Mouse (Mus musculus) heart, embryonic 10.5 days (tissue): Measurements from ENCODE around the gene Rbck1. TPM values are rescaled to one million over a fixed set of nuclear protein-coding genes. Genes with fewer than 3 reads are reported as not detected.

ENCODE experiments used
- DNase-seq: peaks from one replicate; pipeline ENCODE4 v3.0.0-alpha.2; 2017; ENCODE audit warnings: low spot score
- H3K27ac ChIP-seq: fragments of 300-500 bp; sonication (generic); 2 replicates; pipeline ENCODE4 v1.5.1; 2016; ENCODE audit warnings: mild to moderate bottlenecking
- H3K27me3 ChIP-seq: fragments of 300-500 bp; sonication (generic); 2 replicates; pipeline ENCODE4 v1.6.1; 2016; ENCODE audit warnings: mild to moderate bottlenecking; ENCODE audit not compliant: poor library complexity, insufficient read depth, severe bottlenecking
- H3K36me3 ChIP-seq: fragments of 300-500 bp; sonication (generic); 2 replicates; pipeline ENCODE4 v1.6.1; 2016; ENCODE audit warnings: mild to moderate bottlenecking, moderate library complexity
- H3K4me1 ChIP-seq: fragments of 300-500 bp; sonication (generic); 2 replicates; pipeline ENCODE4 v1.6.1; 2016; ENCODE audit warnings: mild to moderate bottlenecking
- H3K4me3 ChIP-seq: fragments of 300-500 bp; sonication (generic); 2 replicates; pipeline ENCODE4 v1.5.1; 2016; ENCODE audit warnings: mild to moderate bottlenecking, moderate library complexity
- H3K9me3 ChIP-seq: fragments of 300-500 bp; sonication (generic); 2 replicates; pipeline ENCODE4 v1.6.1; 2016; ENCODE audit warnings: mild to moderate bottlenecking, moderate library complexity
- WGBS: fragments of 180-500 bp; shearing (Covaris S2); methylation state at CpG from one replicate; pipeline ENCODE4 v1.1.7; 2016; 5-methylcytosine and 5-hydroxymethylcytosine counted together
- polyA plus RNA-seq: library from polyadenylated mRNA; unstranded; fragments of >200 nt; fragmentation: Nextera tagmentation; extraction: Ambion mirVana; gene quantifications from 2 replicates; pipeline ENCODE4 v1.2.1, GENCODE M21; 2016

The Rbck1 gene
- polyA plus RNA-seq, 1 experiment from 2014 or later = 89.3 TPM

GRCm38 (mm10) chr2:152337591-152338212 is 5.2 kb upstream of the Rbck1 start:
- H3K4me1 ChIP-seq = peaks cover 13% of the 10 kb centered on the region
- 88% methylated on average over 11 of the region's 11 CpGs for WGBS
- no peak overlapping the region for H3K4me3 ChIP-seq
- H3K27me3 ChIP-seq = peaks cover 13% of the 10 kb centered on the region; the same call in 1 of the 2 replicates
- no peak for DNase-seq
- no peak overlapping the region for H3K27ac ChIP-seq
- no peaks in the 10 kb centered on the region for H3K36me3 ChIP-seq
- no peaks in the 10 kb centered on the region for H3K9me3 ChIP-seq

- H3K4me1 ChIP-seq = peaks cover 13% of the 10 kb centered on the region
- peaks cover 9% of the 10 kb centered on the region; the same call in 1 of the 2 replicates for H3K27me3 ChIP-seq
- no peak for DNase-seq
- H3K4me3 ChIP-seq = no peak overlapping the region
- H3K9me3 ChIP-seq = no peaks in the 10 kb centered on the region
- no peaks in the 10 kb centered on the region for H3K36me3 ChIP-seq
- 84% methylated on average over 1 of the region's 1 CpGs for WGBS
- H3K27ac ChIP-seq = no peak overlapping the region
Observed at GRCm38 (mm10) chr2:152336856-152337255, 4.4 kb upstream of the Rbck1 start.

- 37% methylated on average over 11 of the region's 11 CpGs for WGBS
- no peak for DNase-seq
- H3K36me3 ChIP-seq = no peaks in the 10 kb centered on the region; the same call in 1 of the 2 replicates
- H3K4me3 ChIP-seq = no peak overlapping the region
- H3K27me3 ChIP-seq = peaks cover 7% of the 10 kb centered on the region; the same call in 1 of the 2 replicates
- no peaks in the 10 kb centered on the region for H3K9me3 ChIP-seq
- no peak overlapping the region for H3K27ac ChIP-seq
- H3K4me1 ChIP-seq = peaks cover 26% of the 10 kb centered on the region
Observed at GRCm38 (mm10) chr2:152335289-152335820, 2.9 kb upstream of the Rbck1 start.

GRCm38 (mm10) chr2:152333345-152334006 is 1.0 kb upstream of the Rbck1 start:
- no peak overlapping the region for H3K27ac ChIP-seq
- H3K9me3 ChIP-seq = no peaks in the 10 kb centered on the region
- H3K4me3 ChIP-seq = no peak overlapping the region
- peaks cover 26% of the 10 kb centered on the region for H3K4me1 ChIP-seq
- WGBS = 65% methylated on average over 4 of the region's 4 CpGs
- peaks cover 11% of the 10 kb centered on the region; the same call in 1 of the 2 replicates for H3K36me3 ChIP-seq
- no peak for DNase-seq
- peaks cover 4% of the 10 kb centered on the region; the same call in 1 of the 2 replicates for H3K27me3 ChIP-seq

- Histone ChIP-seq H3K4me3 (peak overlapping the region; percentile 77), H3K9me3 (no peaks in the 10 kb centered on the region), H3K4me1 (peaks cover 26% of the 10 kb centered on the region), H3K27me3 (no peaks in the 10 kb centered on the region), H3K27ac (peak overlapping the region; percentile 96), H3K36me3 (peaks cover 35% of the 10 kb centered on the region)
- 44% methylated on average over 7 of the region's 7 CpGs for WGBS
- no peak for DNase-seq
Observed at GRCm38 (mm10) chr2:152330858-152331423, 1.5 kb downstream of the Rbck1 start.

- Histone ChIP-seq H3K36me3 (peaks cover 64% of the 10 kb centered on the region), H3K4me1 (peaks cover 14% of the 10 kb centered on the region), H3K4me3 (no peak overlapping the region), H3K9me3 (no peaks in the 10 kb centered on the region), H3K27ac (no peak overlapping the region), H3K27me3 (no peaks in the 10 kb centered on the region)
- no peak for DNase-seq
- 73% methylated on average over 5 of the region's 5 CpGs for WGBS
Observed at GRCm38 (mm10) chr2:152327980-152328379, 4.5 kb downstream of the Rbck1 start.

GRCm38 (mm10) chr2:152326654-152327053 is 5.8 kb downstream of the Rbck1 start:
- no peak for DNase-seq
- no peaks in the 10 kb centered on the region for H3K9me3 ChIP-seq
- H3K27ac ChIP-seq = no peak overlapping the region
- H3K4me1 ChIP-seq = peaks cover 14% of the 10 kb centered on the region
- peaks cover 78% of the 10 kb centered on the region for H3K36me3 ChIP-seq
- WGBS = 89% methylated on average over 8 of the region's 8 CpGs
- no peaks in the 10 kb centered on the region for H3K27me3 ChIP-seq
- no peak overlapping the region for H3K4me3 ChIP-seq

GRCm38 (mm10) chr2:152326157-152326556 is 6.3 kb downstream of the Rbck1 start:
- WGBS = 87% methylated on average over 13 of the region's 13 CpGs
- Histone ChIP-seq H3K4me1 (peaks cover 9% of the 10 kb centered on the region), H3K27ac (no peak overlapping the region), H3K36me3 (peaks cover 83% of the 10 kb centered on the region), H3K9me3 (no peaks in the 10 kb centered on the region), H3K4me3 (no peak overlapping the region), H3K27me3 (no peaks in the 10 kb centered on the region)
- no peak for DNase-seq

- WGBS = 77% methylated on average over 3 of the region's 3 CpGs
- Histone ChIP-seq H3K4me3 (no peak overlapping the region), H3K4me1 (no peaks in the 10 kb centered on the region), H3K27me3 (no peaks in the 10 kb centered on the region), H3K36me3 (peaks cover 95% of the 10 kb centered on the region), H3K27ac (no peak overlapping the region), H3K9me3 (no peaks in the 10 kb centered on the region)
- no peak for DNase-seq
Observed at GRCm38 (mm10) chr2:152324842-152325241, 7.6 kb downstream of the Rbck1 start.

- no peak overlapping the region for H3K4me3 ChIP-seq
- 93% methylated on average over 14 of the region's 14 CpGs for WGBS
- H3K9me3 ChIP-seq = no peaks in the 10 kb centered on the region
- no peak overlapping the region for H3K27ac ChIP-seq
- H3K36me3 ChIP-seq = peaks cover 97% of the 10 kb centered on the region
- DNase-seq = no peak
- no peaks in the 10 kb centered on the region for H3K4me1 ChIP-seq
- no peaks in the 10 kb centered on the region for H3K27me3 ChIP-seq
Observed at GRCm38 (mm10) chr2:152323971-152324370, 8.5 kb downstream of the Rbck1 start.

- 89% methylated on average over 6 of the region's 6 CpGs for WGBS
- no peaks in the 10 kb centered on the region for H3K4me1 ChIP-seq
- no peak for DNase-seq
- no peak overlapping the region for H3K27ac ChIP-seq
- peaks cover 96% of the 10 kb centered on the region for H3K36me3 ChIP-seq
- no peaks in the 10 kb centered on the region for H3K27me3 ChIP-seq
- no peaks in the 10 kb centered on the region for H3K9me3 ChIP-seq
- no peak overlapping the region for H3K4me3 ChIP-seq
Observed at GRCm38 (mm10) chr2:152322198-152322597, 10.3 kb downstream of the Rbck1 start.

GRCm38 (mm10) chr2:152321558-152321957 is 10.9 kb downstream of the Rbck1 start:
- Histone ChIP-seq H3K4me3 (no peak overlapping the region), H3K9me3 (no peaks in the 10 kb centered on the region), H3K4me1 (no peaks in the 10 kb centered on the region), H3K36me3 (peaks cover 96% of the 10 kb centered on the region), H3K27me3 (no peaks in the 10 kb centered on the region), H3K27ac (no peak overlapping the region)
- WGBS = 86% methylated on average over 5 of the region's 5 CpGs
- DNase-seq = no peak

- peaks cover 95% of the 10 kb centered on the region for H3K36me3 ChIP-seq
- 80% methylated on average over 6 of the region's 6 CpGs for WGBS
Observed at GRCm38 (mm10) chr2:152317054-152317453, 15.4 kb downstream of the Rbck1 start.

More at GRCm38 (mm10) chr2:152317054-152317453, 15.4 kb downstream of the Rbck1 start:
- Histone ChIP-seq H3K9me3 (no peaks in the 10 kb centered on the region), H3K4me3 (no peak overlapping the region), H3K27ac (no peak overlapping the region), H3K4me1 (no peaks in the 10 kb centered on the region), H3K27me3 (no peaks in the 10 kb centered on the region)
- no peak for DNase-seq
